Mouse (Mus musculus) ES-E14 (cell line): ENCODE results near the gene Herc2. TPM values are rescaled to one million over a fixed set of nuclear protein-coding genes. Genes with fewer than 3 reads are reported as not detected.

ENCODE experiments used
- DNase-seq: peaks from one replicate; pipeline ENCODE4 v3.0.0-alpha.2; 2013; ENCODE audit warnings: low read depth, low spot score
- H3K27ac ChIP-seq: 2 replicates; pipeline ENCODE4 v1.5.1; 2012; ENCODE audit warnings: low read depth, mild to moderate bottlenecking, low read length, moderate library complexity, mixed read lengths; ENCODE audit not compliant: poor library complexity, insufficient read depth, severe bottlenecking
- H3K36me3 ChIP-seq: 2 replicates; pipeline ENCODE4 v1.6.1; 2012; ENCODE audit warnings: mild to moderate bottlenecking, low read length, moderate library complexity, mixed read lengths; ENCODE audit not compliant: control insufficient read depth, poor library complexity, insufficient read depth, severe bottlenecking
- H3K4me1 ChIP-seq, 2 experiments: fragments of 150-350 bp in 1 of 2; sonication (generic) in 1 of 2; 2 replicates each; pipeline ENCODE4 v1.6.1; 2012; ENCODE audit warnings: low read length in 2 of 2, mild to moderate bottlenecking in 1 of 2, mixed read lengths in 1 of 2; ENCODE audit not compliant: control insufficient read depth in 2 of 2, insufficient read depth in 2 of 2, poor library complexity in 1 of 2
- H3K4me3 ChIP-seq, 2 experiments: fragments of 150-350 bp in 1 of 2; sonication (generic) in 1 of 2; 2 replicates each; pipeline ENCODE4 v1.5.1; 2012; ENCODE audit warnings: low read length in 2 of 2, low read depth in 1 of 2, mild to moderate bottlenecking in 1 of 2, mixed read lengths in 1 of 2; ENCODE audit not compliant: insufficient read depth in 1 of 2, poor library complexity in 1 of 2, severe bottlenecking in 1 of 2
- H3K9ac ChIP-seq: 2 replicates; pipeline ENCODE4 v1.6.1; 2012; ENCODE audit warnings: low read depth, mild to moderate bottlenecking, low read length, mixed read lengths; ENCODE audit not compliant: poor library complexity, insufficient read depth, severe bottlenecking
- H3K9me3 ChIP-seq: fragments of 150-350 bp; sonication (generic); 2 replicates; pipeline ENCODE4 v1.6.1; 2012; ENCODE audit warnings: low read depth, mild to moderate bottlenecking, low read length; ENCODE audit not compliant: control insufficient read depth, insufficient read depth
- CHD2 ChIP-seq: IDR thresholded peaks from 2 replicates; pipeline ENCODE4 v1.6.1; 2014; ENCODE audit warnings: mild to moderate bottlenecking, low read depth, low read length, inconsistent platforms
- HCFC1 ChIP-seq: IDR thresholded peaks from 2 replicates; pipeline ENCODE4 v1.6.1; 2012; ENCODE audit warnings: low read length, inconsistent platforms, borderline replicate concordance; ENCODE audit not compliant: insufficient read depth
- MAFK ChIP-seq: IDR thresholded peaks from 2 replicates; pipeline ENCODE4 v1.6.1; 2014; ENCODE audit warnings: mild to moderate bottlenecking, low read depth, low read length, inconsistent platforms; ENCODE audit not compliant: insufficient read depth
- ZC3H11A ChIP-seq: IDR thresholded peaks from 2 replicates; pipeline ENCODE4 v1.6.1; 2012; ENCODE audit warnings: low read depth, mild to moderate bottlenecking, inconsistent platforms, low read length, borderline replicate concordance
- ZNF384 ChIP-seq: IDR thresholded peaks from 2 replicates; pipeline ENCODE4 v1.6.1; 2012; ENCODE audit warnings: low read depth, low read length, inconsistent platforms
- in situ Hi-C, 2 experiments: fragments of 600-800 bp; cut with MboI; formaldehyde crosslinking; loops; one replicate each; pipeline ENCODE4 v1.15.1; 2025; ENCODE audit warnings: low sequenced_read_pairs in 2 of 2, inconsistent platforms in 1 of 2; ENCODE audit not compliant: unreplicated experiment in 2 of 2
- total RNA-seq: library from RNA; depleted of rRNA; stranded (reverse); fragments of 300-350 nt; gene quantifications from 2 replicates; pipeline ENCODE4 v1.2.3, GENCODE M21; 2012

Gene Herc2
- total RNA-seq, 1 experiment = 32.7 TPM

DNA sequence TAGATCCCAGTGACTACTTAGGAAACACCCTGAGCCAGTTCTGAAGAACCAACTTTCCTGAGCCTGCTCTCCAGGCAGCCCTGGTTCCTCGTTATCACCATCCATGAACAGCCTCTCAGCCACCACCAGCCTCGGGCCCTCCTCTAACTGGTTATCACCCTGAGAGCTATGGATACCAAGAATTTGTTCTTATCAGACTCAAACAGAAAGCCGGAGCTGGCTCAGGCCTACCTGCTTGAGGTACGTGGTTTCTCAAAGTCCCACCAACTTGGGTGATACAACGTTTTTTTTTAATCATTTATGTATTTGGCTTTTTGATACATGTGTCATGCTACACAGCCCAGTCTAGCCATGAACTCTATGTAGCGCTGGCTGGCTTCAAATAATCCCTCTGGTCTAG is 34.8 kb upstream of the Herc2 start:
- DNase-seq = no peak
- TF ChIP-seq MAFK (no peak), ZC3H11A (no peak), ZNF384 (no peak)
- in situ Hi-C loops = no loop called here
- H3K36me3 ChIP-seq = no peaks in the 10 kb centered on the region
- H3K27ac ChIP-seq = no peak overlapping the region
- peaks cover 0 to 3% of the 10 kb centered on the region in 2 experiments; a peak in 1 of 4 replicates for H3K4me1 ChIP-seq
- no peak overlapping the region for H3K4me3 ChIP-seq
- no peak overlapping the region for H3K9ac ChIP-seq
- H3K9me3 ChIP-seq = no peaks in the 10 kb centered on the region

DNA sequence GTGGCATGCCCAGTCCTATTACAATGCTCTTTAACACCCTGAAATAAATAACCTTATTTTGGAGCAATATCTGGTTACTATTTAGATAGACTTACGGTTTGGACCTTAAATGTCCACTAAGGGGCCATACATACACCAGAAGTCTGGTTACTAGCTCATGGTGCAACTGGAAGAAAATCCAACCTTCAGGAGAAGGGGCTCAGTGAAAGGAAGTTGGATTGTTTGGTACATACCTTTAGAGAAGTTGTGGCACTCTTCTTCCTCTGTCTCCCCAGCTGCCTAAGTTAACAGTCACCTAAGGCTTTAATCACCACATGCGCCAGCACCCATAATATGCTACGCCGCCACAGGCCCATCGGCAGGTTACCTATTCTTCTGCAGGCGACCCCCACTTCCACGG is 34.2 kb upstream of the Herc2 start:
- H3K4me3 ChIP-seq = no peak overlapping the region
- H3K4me1 ChIP-seq = peaks cover 0 to 3% of the 10 kb centered on the region in 2 experiments; a peak in 1 of 4 replicates
- no peak overlapping the region for H3K27ac ChIP-seq
- no peaks in the 10 kb centered on the region for H3K9me3 ChIP-seq
- DNase-seq = no peak
- in situ Hi-C loops = no loop called here
- H3K36me3 ChIP-seq = no peaks in the 10 kb centered on the region
- H3K9ac ChIP-seq = no peak overlapping the region
- TF ChIP-seq CHD2 (no peak), MAFK (no peak), HCFC1 (no peak), ZC3H11A (no peak), ZNF384 (no peak)

DNA sequence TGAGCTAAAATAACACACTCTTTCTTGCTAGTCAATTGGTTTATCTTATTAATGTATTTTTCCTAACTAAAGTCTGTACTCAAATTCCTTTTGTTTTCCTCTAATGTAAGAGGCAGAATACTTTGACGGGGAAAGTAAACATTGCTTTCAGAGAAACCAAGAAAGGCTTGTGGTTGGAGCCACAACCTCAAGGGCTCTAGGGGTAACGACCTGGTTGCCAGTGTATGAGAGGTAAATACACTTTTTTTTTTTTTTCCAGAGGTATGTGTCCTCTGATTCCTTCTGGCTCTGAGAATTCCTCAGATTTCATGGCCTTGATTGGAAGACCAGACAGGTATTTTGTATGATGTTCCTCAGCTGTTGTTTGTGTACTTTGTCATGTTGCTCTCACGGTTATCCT is 32.2 kb upstream of the Herc2 start:
- H3K36me3 ChIP-seq = no peaks in the 10 kb centered on the region
- no peak overlapping the region for H3K4me3 ChIP-seq
- no peak overlapping the region for H3K27ac ChIP-seq
- H3K4me1 ChIP-seq = peaks cover 0 to 3% of the 10 kb centered on the region in 2 experiments; a peak in 1 of 4 replicates
- no peak overlapping the region for H3K9ac ChIP-seq
- DNase-seq = no peak
- in situ Hi-C loops = no loop called here
- TF ChIP-seq CHD2 (no peak), HCFC1 (no peak), ZNF384 (no peak), ZC3H11A (no peak), MAFK (no peak)
- no peaks in the 10 kb centered on the region for H3K9me3 ChIP-seq

DNA sequence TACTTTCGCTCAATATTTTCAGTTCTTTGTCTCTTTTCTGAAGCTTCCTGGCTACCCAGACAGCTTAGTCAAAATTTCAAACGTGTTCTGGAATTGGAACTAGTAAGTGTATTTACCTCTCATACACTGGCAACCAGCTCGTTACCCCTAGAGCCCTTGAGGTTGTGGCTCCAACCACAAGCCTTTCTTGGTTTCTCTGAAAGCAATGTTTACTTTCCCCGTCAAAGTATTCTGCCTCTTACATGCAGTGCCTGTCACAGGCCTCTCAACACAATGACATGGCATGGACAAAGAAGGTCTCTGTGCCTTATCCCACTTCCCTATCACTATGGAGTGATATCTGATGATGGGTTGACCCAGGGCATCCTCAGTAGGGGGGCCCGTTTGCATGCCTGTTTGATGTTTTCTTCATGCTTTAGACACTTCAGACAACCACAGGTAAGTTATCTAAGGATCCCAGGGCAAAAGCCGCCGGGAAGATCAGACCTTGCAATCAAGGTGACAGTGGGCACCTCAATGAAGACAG is 31.5 kb upstream of the Herc2 start:
- DNase-seq = no peak
- TF ChIP-seq ZC3H11A (no peak), ZNF384 (no peak), HCFC1 (no peak), MAFK (no peak), CHD2 (no peak)
- peaks cover 0 to 3% of the 10 kb centered on the region in 2 experiments; a peak in 1 of 4 replicates for H3K4me1 ChIP-seq
- no peaks in the 10 kb centered on the region for H3K9me3 ChIP-seq
- peak overlapping the region; percentile 95 to 98 for H3K4me3 ChIP-seq
- in situ Hi-C loops = no loop called here
- H3K27ac ChIP-seq = no peak overlapping the region
- H3K36me3 ChIP-seq = no peaks in the 10 kb centered on the region
- H3K9ac ChIP-seq = no peak overlapping the region
